Mouse (Mus musculus) ovary, postnatal 14 days (tissue): ENCODE results near the gene Olfr803.

ENCODE experiments used
- DNase-seq: peaks from one replicate; pipeline ENCODE4 v3.0.0; 2022; ENCODE audit warnings: low spot score

Gene Olfr803

GRCm38 (mm10) chr10:129694186-129694585 lies at the start of gene Olfr803:
Olfr803 (minus strand) TSS chr10:129694286.
- DNase-seq = no peak

GRCm38 (mm10) chr10:129741821-129742220 lies 47.7 kb upstream of the Olfr803 start, which contains the start of gene Olfr806:
Olfr806 (minus strand) TSS chr10:129741921.
- DNase-seq = no peak

- DNase-seq = no peak
Measured at GRCm38 (mm10) chr10:129729275-129729674, 35.2 kb upstream of the Olfr803 start, which contains the start of gene Olfr805. Olfr805 (minus strand) TSS chr10:129729375.

- no peak for DNase-seq
Measured at GRCm38 (mm10) chr10:129702910-129703309, 8.8 kb upstream of the Olfr803 start, which contains the start of gene Olfr804. Olfr804 (plus strand) TSS chr10:129703210.

- no peak for DNase-seq
Measured at GRCm38 (mm10) chr10:129688069-129688468, 6.0 kb downstream of the Olfr803 start, which contains the start of gene Olfr802. Olfr802 (minus strand) TSS chr10:129688169.

- no peak for DNase-seq
Measured at GRCm38 (mm10) chr10:129673765-129674164, 20.3 kb downstream of the Olfr803 start, which contains the start of gene Olfr801. Olfr801 (minus strand) TSS chr10:129673865.

- no peak for DNase-seq
Measured at GRCm38 (mm10) chr10:129657394-129657793, 36.7 kb downstream of the Olfr803 start, which contains the start of gene Olfr800. Olfr800 (plus strand) TSS chr10:129657694.

GRCm38 (mm10) chr10:129651763-129652162 lies 42.3 kb downstream of the Olfr803 start:
- DNase-seq = no peak
